Mouse (Mus musculus) embryonic facial prominence, embryonic 11.5 days (tissue): ENCODE results near the gene Coro1b. TPM values are rescaled to one million over a fixed set of nuclear protein-coding genes. Genes with fewer than 3 reads are reported as not detected.

ENCODE experiments used
- ATAC-seq: fragments of 200-750 bp; cut with Nextera tagmentation; replicated peaks from 2 replicates; pipeline ENCODE4 v1.8.0; 2017; ENCODE audit warnings: low read depth; ENCODE audit not compliant: insufficient number of reproducible peaks, low FRiP score, low TSS enrichment
- DNase-seq: peaks from one replicate; pipeline ENCODE4 v3.0.0-alpha.2; 2015; ENCODE audit warnings: low spot score
- H3K27ac ChIP-seq: fragments of 300-500 bp; sonication (generic); replicated peaks from 2 replicates; pipeline ENCODE4 v1.5.1; 2014; ENCODE audit warnings: mild to moderate bottlenecking, low read depth, low read length, control low read depth
- H3K27me3 ChIP-seq: fragments of 300-500 bp; sonication (generic); 2 replicates; pipeline ENCODE4 v1.6.1; 2014; ENCODE audit warnings: mild to moderate bottlenecking, low read length, moderate library complexity, mixed read lengths; ENCODE audit not compliant: control insufficient read depth, insufficient read depth
- H3K36me3 ChIP-seq: fragments of 300-500 bp; sonication (generic); replicated peaks from 2 replicates; pipeline ENCODE4 v1.6.1; 2014; ENCODE audit warnings: low read depth, mild to moderate bottlenecking, low read length, moderate library complexity, mixed read lengths; ENCODE audit not compliant: control insufficient read depth, insufficient read depth
- H3K4me1 ChIP-seq: fragments of 300-500 bp; sonication (generic); 2 replicates; pipeline ENCODE4 v1.6.1; 2014; ENCODE audit warnings: low read length, mixed read lengths; ENCODE audit not compliant: control insufficient read depth, insufficient read depth
- H3K4me2 ChIP-seq: fragments of 300-500 bp; sonication (generic); 2 replicates; pipeline ENCODE4 v1.6.1; 2014; ENCODE audit warnings: low read depth, mild to moderate bottlenecking, control low read depth, low read length, moderate library complexity
- H3K4me3 ChIP-seq: fragments of 300-500 bp; sonication (generic); 2 replicates; pipeline ENCODE4 v1.5.1; 2014; ENCODE audit warnings: low read depth, low read length, control low read depth
- H3K9ac ChIP-seq: fragments of 300-500 bp; sonication (generic); replicated peaks from 2 replicates; pipeline ENCODE4 v1.6.1; 2014; ENCODE audit warnings: mild to moderate bottlenecking, control low read depth, low read length
- H3K9me3 ChIP-seq: fragments of 300-500 bp; sonication (generic); replicated peaks from 2 replicates; pipeline ENCODE4 v1.6.1; 2016; ENCODE audit warnings: mild to moderate bottlenecking, low read length, inconsistent platforms, mixed read lengths; ENCODE audit not compliant: control insufficient read depth
- WGBS: fragments of 180-500 bp; shearing (Covaris S2); extraction: QIAGEN DNeasy Blood & Tissue Kit; methylation state at CpG from one replicate; pipeline ENCODE4 v1.1.7; 2014; 5-methylcytosine and 5-hydroxymethylcytosine counted together
- polyA plus RNA-seq: library from polyadenylated mRNA; unstranded; fragments of >200 nt; fragmentation: Nextera tagmentation; extraction: Ambion mirVana; gene quantifications from 2 replicates; pipeline ENCODE4 v1.2.1, GENCODE M21; 2014

The Coro1b gene
- polyA plus RNA-seq, 1 experiment from 2014 or later: 108 TPM

DNA sequence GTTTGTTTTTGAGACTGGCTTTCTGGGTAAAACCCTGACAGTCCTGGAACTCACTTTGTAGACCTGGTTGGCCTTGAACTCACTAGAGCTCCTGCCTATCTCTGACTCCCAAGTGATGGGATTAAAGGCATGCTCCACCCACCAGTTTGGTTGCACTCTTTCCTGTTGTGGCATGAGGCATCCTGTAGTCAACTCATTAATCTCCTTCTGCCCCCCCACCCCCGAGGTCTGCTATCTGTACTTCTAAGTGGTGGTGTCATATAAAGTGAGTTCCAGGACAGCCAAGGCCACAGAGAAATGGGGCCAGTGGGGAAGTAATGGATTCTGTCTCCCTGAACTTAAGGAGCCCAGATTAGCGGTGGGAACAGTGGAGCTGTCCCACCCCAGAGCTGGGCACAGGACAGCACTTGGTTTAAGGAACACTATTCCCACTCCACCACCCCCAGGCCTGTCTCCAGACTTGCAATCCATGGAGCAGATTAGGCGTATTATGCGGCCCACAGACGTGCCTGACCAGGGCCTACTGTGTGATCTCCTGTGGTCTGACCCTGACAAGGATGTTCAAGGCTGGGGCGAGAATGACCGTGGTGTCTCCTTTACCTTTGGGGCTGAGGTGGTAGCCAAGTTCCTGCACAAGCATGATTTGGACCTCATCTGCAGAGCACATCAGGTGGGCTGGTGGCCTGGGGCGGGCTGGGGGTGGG is 45.8 kb downstream of the Coro1b start:
- H3K9me3 ChIP-seq: no peaks in the 10 kb centered on the region
- peaks cover 18% of the 10 kb centered on the region for H3K36me3 ChIP-seq
- no peak overlapping the region for H3K4me3 ChIP-seq
- H3K27ac ChIP-seq: no peak overlapping the region
- WGBS: 89% methylated on average over 8 of the region's 8 CpGs
- H3K4me1 ChIP-seq: peaks cover 6% of the 10 kb centered on the region
- H3K9ac ChIP-seq: no peak overlapping the region
- no peaks in the 10 kb centered on the region for H3K27me3 ChIP-seq
- DNase-seq (no peak), ATAC-seq (no peak)
- no peak overlapping the region for H3K4me2 ChIP-seq

DNA sequence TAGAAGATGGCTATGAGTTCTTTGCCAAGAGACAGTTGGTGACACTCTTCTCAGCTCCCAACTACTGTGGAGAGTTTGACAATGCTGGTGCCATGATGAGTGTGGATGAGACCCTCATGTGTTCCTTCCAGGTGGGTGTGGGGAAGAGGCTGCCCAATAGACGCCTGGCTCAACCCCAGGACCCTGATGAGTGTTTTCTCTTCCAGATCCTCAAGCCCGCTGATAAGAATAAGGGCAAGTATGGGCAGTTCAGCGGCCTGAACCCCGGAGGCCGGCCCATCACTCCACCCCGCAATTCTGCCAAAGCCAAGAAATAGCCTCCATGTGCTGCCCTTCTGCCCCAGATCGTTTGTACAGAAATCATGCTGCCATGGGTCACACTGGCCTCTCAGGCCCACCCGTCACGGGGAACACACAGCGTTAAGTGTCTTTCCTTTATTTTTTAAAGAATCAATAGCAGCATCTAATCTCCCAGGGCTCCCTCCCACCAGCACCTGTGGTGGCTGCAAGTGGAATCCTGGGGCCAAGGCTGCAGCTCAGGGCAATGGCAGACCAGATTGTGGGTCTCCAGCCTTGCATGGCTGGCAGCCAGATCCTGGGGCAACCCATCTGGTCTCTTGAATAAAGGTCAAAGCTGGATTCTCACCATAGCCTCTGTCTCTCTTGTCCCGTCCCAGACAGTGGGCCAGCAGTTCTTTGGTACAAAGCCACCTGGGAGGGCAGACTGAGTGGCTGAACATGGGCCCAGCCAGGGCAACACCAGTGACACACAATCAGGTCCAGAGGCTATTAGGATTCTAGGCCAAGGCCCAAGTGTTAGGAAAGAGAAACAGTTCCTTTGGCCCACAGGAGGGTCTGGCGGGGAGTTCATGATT is 46.6 kb downstream of the Coro1b start:
- Histone ChIP-seq H3K36me3 (peaks cover 18% of the 10 kb centered on the region), H3K27ac (no peak overlapping the region), H3K27me3 (no peaks in the 10 kb centered on the region), H3K4me1 (peaks cover 6% of the 10 kb centered on the region), H3K4me3 (no peak overlapping the region), H3K9ac (no peak overlapping the region), H3K4me2 (no peak overlapping the region), H3K9me3 (no peaks in the 10 kb centered on the region)
- no peak for DNase-seq
- no peak for ATAC-seq
- WGBS: 84% methylated on average over 12 of the region's 12 CpGs

DNA sequence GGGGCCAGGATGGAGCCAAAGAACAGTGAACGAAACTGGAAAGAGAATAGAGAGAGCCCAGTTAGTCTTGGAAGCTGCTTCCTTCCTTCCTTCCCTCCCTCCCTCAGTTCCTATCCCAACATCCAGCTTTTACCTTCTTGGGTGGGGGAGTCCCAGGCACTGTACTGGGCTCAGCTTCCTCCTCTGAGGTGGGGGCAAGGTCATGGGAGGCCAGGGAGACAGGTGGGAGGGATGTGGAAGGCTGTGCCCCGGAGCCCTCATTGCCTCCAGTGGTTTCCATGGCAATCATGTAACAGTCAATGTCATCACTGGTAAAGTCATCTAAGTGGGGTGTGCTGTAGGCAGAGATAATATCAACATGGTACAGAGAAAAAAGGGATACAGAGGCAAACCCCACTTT is 47.6 kb downstream of the Coro1b start:
- Histone ChIP-seq H3K4me2 (no peak overlapping the region), H3K4me3 (no peak overlapping the region), H3K9me3 (no peaks in the 10 kb centered on the region), H3K9ac (no peak overlapping the region), H3K4me1 (peaks cover 10% of the 10 kb centered on the region), H3K36me3 (peaks cover 18% of the 10 kb centered on the region), H3K27ac (no peak overlapping the region), H3K27me3 (no peaks in the 10 kb centered on the region)
- DNase-seq: no peak
- ATAC-seq: no peak
- 91% methylated on average over 2 of the region's 2 CpGs for WGBS

DNA sequence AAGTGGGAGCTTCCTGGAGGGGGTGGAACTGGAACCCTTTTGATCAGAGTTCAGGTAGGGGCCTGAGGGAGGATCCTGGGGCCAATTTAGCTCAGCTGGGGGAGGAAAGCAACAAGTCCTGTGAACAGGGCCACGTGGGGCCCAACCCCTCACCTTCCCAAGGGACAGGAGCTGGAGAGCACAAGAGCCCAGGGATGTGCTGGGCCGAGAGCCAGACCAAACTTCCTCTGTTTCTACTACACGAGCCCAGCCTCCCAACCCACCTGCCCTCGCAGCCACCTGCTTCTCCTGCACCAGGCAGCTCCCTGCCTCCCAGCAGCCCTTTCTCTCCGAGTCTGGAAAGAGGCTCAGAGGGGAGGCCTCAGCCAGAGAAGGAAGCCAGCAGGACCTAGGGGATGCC is 48.1 kb downstream of the Coro1b start:
- peaks cover 18% of the 10 kb centered on the region for H3K36me3 ChIP-seq
- WGBS: 34% methylated on average over 5 of the region's 5 CpGs
- H3K27ac ChIP-seq: no peak overlapping the region
- H3K27me3 ChIP-seq: no peaks in the 10 kb centered on the region
- H3K9ac ChIP-seq: no peak overlapping the region
- H3K4me3 ChIP-seq: no peak overlapping the region
- no peaks in the 10 kb centered on the region for H3K9me3 ChIP-seq
- no peak for DNase-seq
- H3K4me2 ChIP-seq: no peak overlapping the region
- ATAC-seq: no peak
- peaks cover 10% of the 10 kb centered on the region for H3K4me1 ChIP-seq

DNA sequence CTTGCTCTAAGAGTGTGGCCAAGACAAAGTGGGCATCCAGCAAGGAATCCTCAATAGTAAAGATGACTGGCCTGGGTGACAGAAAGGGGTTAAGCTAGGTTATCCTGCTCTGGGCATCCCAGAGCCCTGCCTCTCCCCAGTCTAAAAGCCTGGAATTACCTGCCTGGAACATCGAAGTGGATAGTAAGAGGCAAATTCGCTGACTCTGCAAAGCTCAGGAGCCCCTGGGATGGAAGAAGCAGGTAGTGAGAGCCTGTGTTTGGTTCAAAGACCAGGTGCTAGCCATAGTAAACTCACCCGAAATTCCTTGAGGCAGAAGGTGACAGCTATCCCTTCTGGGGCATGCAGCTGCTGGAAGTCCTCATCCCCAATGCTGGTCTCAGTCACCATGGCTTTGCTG is 48.8 kb downstream of the Coro1b start:
- 69% methylated on average over 3 of the region's 3 CpGs for WGBS

DNA sequence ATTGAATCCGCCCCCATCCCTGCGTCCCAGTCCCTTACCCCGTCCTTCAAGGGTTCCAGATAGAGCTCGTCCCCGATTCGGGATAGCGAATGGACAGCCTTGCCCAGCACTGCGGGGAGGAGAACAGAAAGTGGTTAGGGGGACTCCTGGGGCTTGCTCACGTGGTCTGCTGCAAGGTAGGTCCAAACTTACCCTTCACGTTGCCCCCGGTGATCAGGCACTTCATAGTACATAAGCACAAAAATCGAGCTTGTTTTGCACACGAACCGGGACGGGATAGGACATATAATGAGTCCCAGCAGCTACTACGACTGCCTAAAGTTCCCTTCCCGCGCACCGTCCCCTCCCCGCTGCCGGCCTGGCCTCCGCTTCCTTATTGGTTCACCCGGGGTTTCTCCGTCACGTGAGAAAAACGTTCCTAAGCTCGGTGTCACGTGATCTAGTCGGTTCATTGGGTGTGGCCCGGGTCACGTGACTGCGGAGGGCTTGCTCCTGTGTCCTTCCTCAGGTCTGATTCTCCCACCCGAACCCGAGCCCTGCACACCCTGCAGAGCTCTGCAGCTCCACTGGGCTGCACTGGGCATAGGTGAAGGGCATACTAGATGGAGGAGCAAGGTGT is 53.0 kb downstream of the Coro1b start, which contains the start of gene Rad9a:
Gene Rad9a (minus strand): TSS at position 372 of the 619 bp plus-strand sequence.
- Histone ChIP-seq H3K36me3 (no peaks in the 10 kb centered on the region; the same call in none of the 2 replicates), H3K4me1 (peaks cover 6% of the 10 kb centered on the region; the same call in 1 of the 2 replicates), H3K9ac (peak within 1 kb of the TSS; percentile 79), H3K27ac (peak within 1 kb of the TSS; percentile 42), H3K9me3 (no peaks in the 10 kb centered on the region), H3K27me3 (no peaks in the 10 kb centered on the region), H3K4me2 (peak within 1 kb of the TSS; percentile 92), H3K4me3 (peak within 1 kb of the TSS; percentile 62)
- ATAC-seq (peak; percentile 69), DNase-seq (peak; percentile 100)
- whole genome bisulfite sequencing: under 1% methylated on average over 34 of the region's 34 CpGs

More for the DNA sequence above, 48.8 kb downstream of the Coro1b start:
- Histone ChIP-seq H3K4me2 (no peak overlapping the region), H3K27me3 (no peaks in the 10 kb centered on the region), H3K4me1 (peaks cover 10% of the 10 kb centered on the region), H3K4me3 (no peak overlapping the region), H3K36me3 (peaks cover 18% of the 10 kb centered on the region), H3K9me3 (no peaks in the 10 kb centered on the region), H3K9ac (no peak overlapping the region), H3K27ac (no peak overlapping the region)
- DNase-seq: no peak
- ATAC-seq: no peak

DNA sequence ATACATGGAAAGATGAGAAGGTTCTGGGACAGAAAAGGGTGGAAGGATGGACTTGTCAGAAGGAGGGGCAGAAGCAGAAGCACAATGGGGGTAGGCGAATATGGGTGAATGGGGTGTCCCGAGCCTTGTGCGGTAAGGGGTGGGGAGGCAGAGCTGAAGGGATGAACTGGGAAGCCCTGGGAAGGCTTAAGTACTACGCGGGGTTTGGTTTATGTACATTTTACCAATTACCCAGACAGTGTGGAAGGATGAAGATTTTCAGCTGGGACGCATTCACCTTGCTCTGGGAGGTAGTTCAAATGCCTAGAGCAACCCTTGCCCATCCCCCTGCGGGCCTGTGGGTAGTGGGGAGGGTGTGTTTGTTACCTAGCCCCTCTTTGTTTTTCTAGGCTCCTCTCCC is 53.7 kb downstream of the Coro1b start:
- ATAC-seq: no peak
- Histone ChIP-seq H3K27me3 (no peaks in the 10 kb centered on the region), H3K4me3 (peak overlapping the region; percentile 62), H3K27ac (no peak overlapping the region), H3K4me1 (peaks cover 3% of the 10 kb centered on the region; the same call in 1 of the 2 replicates), H3K9me3 (no peaks in the 10 kb centered on the region), H3K4me2 (peak overlapping the region; percentile 92), H3K36me3 (no peaks in the 10 kb centered on the region; the same call in 1 of the 2 replicates), H3K9ac (peak overlapping the region; percentile 66)
- no peak for DNase-seq
- 35% methylated on average over 7 of the region's 7 CpGs for WGBS
